Mouse (Mus musculus) monocyte, adult 5-6 weeks (primary cell): ENCODE data around the gene Sbk2. TPM values are rescaled to one million over a fixed set of nuclear protein-coding genes. Genes with fewer than 3 reads are reported as not detected.
A peak's percentile ranks its signal among the peaks of the same experiment; 100 is the strongest.

ENCODE experiments used
- ATAC-seq: fragments of 153-309, 156-312 bp; replicated peaks from 2 replicates; pipeline ENCODE4 v1.8.0; 2017; ENCODE audit warnings: mild to moderate bottlenecking; ENCODE audit not compliant: low TSS enrichment, insufficient number of reproducible peaks, severe bottlenecking, poor library complexity, low FRiP score
- total RNA-seq: library from RNA; stranded (forward); fragments of 200-1000, 200-491, 200-594 nt; gene quantifications from 3 replicates; pipeline ENCODE4 v1.2.3, GENCODE M21; 2017

The Sbk2 gene
- total RNA-seq, 1 experiment from 2014 or later, result not detected

- no peak for ATAC-seq
Observed at GRCm38 (mm10) chr7:4963527-4963926, 679 bp downstream of the Sbk2 start.

DNA sequence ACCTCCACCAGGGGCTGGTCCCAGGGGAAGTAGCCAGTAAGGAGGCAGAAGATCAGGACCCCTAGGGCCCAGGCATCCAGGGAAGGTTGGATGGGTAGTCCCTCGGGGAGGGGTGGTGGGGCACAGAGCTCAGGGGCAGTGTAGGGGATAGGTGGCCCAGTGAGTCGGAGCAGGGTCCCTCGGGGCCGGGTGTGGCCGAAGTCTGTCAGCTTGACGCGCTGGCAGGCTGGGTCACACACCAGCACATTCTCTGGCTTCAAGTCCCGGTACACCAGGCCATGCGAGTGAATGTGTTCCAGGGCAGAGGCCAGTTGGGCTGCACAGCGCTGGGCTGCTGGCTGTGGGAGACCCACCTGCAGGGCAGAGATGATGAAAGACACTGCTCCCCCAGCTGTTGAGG, 6.8 kb downstream of the Sbk2 start:
- no peak for ATAC-seq

DNA sequence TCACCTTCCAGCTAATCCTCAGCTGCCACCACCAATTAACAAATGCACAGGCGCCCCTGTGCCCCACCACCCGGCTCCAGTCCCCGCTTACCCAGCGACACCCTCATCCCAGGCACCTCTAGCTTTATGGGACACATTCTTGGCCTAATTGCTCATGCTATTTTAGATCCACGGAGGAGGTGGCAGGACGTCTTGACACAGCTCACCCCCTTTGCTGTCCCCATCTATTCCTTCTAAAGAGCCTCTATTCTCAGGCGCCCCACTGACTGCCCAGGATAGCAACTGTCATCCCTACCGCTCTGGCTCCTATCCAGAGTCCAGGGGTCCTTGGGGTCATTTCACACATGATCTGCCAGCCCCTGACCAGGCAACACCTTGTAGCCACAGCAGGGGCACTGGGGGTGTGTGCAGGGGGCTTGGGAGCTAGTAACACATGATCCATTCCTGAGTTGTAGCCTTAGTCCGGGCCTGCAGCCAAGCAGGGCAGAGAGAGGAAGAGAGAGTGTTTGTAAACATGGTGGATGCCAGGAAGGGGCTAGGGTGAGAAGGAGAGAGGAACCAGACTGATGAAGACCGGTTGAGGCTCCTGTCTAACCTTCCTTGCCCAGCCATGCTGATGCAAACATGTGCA, 10.3 kb downstream of the Sbk2 start:
- no peak for ATAC-seq

- ATAC-seq, result no peak
Observed at GRCm38 (mm10) chr7:4950561-4951342, 13.5 kb downstream of the Sbk2 start.

- no peak for ATAC-seq
Observed at GRCm38 (mm10) chr7:4948386-4948785, 15.8 kb downstream of the Sbk2 start.

- ATAC-seq, result no peak
Observed at GRCm38 (mm10) chr7:4947855-4948254, 16.4 kb downstream of the Sbk2 start.

DNA sequence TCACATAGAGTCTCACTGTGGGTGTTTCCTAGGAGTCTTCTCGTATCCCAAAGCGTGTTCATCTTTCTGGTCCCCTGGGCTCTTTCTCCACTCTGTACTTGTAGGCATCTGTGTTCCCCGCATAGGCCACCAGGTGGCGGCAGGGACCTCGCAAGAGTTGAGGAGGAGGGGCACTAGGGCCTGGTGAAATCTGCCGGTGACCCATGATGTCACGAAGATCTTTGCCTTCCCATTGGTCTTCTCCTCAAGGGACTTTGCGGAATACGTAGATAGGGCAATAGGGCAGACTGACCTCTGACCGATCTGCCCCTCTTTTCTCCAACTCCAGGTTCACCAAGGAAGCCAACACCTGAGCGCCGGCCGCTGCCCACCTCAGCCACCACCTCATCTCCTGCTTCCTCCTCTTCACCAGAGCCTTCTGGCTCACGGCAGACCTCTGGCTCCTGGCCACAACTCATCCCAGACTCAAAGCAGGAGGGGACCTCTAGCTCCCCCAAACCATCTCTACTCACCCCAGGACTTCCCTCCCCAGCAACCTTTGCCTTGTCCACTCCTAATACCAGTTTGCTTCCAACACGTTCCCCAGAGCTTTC, 20.9 kb downstream of the Sbk2 start:
- ATAC-seq, result peak; percentile 91

DNA sequence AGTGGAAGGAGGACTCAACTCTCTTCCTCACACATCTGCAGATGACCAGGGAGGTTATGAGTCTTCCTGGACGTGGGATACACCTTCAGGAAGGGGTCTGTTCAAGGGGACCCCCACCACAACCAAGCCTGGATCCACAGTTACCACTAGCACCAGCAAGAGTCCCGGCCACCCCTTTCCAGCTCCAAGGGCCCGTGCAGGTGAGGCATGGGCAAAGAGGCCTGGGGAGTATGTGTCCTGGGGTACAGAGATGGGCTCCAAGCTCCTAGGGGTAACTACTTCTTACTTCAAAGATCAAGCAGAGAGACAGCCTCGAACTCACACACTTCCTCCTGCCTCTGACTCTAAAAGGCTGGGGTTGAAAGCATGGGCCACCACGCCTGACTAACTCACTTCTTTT, 21.5 kb downstream of the Sbk2 start:
- ATAC-seq, result no peak

DNA sequence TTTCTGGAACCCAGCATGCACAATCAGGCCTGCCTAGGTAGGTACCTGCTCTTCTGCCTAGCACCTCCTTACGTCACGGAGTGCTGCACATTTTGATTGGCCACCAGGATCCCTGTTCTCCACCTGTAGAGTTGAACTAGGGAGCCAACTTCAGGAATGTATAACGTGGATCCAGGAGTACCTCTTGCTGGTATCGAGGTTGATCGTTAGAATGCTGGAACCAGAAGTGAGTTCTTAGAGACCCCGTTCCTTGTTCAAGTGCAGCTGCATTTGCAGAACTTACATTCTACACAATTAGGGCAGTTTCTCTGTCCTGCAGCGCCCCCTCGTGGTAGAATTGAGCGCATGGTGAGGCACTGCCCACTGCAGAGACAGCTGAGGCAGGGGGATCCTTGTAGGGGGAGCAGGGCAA, 24.1 kb downstream of the Sbk2 start:
- ATAC-seq, result 0 out of 2 replicates have a peak, but pooled peaks have one; percentile 24

DNA sequence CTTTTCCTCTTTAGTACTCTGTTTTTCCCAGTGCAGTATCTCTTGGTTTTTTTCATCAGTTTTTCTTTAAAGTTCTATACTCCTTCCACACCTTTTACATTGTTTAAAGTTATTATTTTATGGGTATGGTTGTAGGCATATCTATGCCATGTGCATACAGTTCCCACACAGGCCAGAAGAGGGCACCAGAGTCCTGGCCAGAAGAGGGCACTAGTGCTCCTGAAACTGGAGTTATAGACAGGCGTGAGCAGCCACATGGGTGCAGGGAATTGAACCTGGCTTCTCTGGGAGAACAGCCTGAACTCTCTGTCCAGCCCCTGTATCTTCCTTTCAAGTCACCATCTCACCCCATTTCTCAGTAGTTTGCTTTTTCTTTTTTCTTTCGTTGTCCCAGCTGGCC, 25.8 kb downstream of the Sbk2 start:
- ATAC-seq, result peak; percentile 61; the same call in 1 of the 2 replicates

DNA sequence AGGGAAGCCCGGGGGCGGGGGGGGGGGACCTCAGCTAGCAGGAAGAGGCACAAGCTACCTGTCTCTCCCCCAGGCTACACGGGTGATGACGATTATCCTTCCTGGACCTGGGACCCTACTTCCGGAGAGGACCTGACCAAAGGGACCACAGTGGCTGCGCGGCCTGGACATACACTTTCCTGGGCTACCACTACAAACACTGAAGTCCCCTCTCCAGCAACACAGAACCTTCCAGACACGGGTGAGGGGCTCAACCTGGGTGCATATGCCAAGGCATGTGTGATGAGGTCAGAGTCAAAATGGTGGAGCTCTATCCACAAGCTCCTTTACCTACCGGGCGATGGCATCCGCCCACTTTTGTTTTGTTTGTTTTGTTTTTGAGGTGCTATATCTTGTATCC, 26.8 kb downstream of the Sbk2 start:
- no peak for ATAC-seq

DNA sequence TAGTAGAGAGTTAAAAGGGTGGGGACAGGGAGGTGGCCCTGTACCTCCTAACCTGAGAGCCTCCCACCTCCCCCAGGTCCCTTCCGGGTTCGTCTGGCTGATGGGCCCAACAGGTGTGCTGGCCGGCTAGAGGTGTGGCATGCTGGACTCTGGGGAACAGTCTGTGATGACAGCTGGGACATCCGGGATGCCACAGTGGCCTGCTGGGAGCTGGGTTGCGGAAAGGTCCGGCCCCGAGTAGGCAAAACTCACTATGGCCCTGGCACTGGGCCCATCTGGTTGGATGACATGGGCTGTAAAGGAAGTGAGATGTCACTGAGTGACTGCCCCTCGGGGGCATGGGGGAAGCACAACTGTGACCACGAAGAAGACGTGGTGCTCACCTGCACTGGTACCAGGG, 27.4 kb downstream of the Sbk2 start:
- no peak for ATAC-seq

DNA sequence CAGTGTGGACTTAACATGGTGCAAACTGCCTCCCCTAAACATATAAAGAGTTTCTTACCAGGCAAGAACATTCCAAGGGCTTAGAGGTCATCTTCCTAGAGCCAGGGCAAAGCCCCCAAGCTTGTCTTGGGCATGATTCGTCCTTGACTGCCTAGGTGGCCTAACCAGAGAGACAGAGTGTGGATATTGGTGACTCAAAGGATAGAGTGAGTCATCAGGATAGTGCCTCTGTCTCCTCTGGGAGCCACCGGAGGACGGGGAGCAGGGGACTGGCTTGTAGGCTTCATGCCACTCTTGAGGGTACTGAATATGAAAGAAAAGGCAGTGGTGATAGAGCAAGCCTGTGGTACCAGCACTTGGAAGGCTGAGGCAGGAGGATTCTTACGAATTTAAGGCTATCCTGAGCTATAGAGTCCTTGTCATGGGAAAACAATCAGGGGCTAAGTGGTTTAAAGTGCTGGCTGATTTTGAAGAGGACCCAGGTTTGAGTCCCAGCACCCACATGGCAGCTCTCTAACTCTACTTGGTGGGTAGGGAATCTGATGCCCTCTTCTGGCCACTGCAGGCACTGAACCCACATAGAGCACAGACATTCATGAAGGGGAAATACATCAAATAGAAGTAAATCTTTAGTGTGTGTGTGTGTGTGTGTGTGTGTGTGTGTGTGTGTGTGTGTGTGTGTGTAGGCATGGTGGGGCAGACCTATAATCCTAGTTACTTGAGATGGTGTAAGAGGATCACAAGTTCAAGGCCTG, 29.9 kb downstream of the Sbk2 start:
- no peak for ATAC-seq

DNA sequence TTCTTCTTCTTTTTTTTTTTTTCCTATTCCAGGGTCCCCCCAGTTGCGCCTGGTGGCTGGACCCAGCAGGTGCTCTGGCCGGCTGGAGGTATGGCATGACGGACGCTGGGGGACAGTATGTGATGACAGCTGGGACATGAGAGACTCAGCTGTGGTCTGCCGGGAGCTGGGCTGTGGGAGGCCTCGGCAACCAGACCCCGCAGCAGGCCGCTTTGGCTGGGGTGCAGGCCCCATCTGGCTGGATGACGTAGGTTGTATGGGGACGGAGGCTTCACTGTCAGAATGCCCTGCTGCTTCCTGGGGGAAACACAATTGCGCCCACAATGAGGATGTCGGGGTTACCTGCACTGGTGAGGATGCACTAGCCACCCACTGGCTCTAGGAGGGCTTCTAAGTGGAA, 31.1 kb downstream of the Sbk2 start:
- no peak for ATAC-seq

DNA sequence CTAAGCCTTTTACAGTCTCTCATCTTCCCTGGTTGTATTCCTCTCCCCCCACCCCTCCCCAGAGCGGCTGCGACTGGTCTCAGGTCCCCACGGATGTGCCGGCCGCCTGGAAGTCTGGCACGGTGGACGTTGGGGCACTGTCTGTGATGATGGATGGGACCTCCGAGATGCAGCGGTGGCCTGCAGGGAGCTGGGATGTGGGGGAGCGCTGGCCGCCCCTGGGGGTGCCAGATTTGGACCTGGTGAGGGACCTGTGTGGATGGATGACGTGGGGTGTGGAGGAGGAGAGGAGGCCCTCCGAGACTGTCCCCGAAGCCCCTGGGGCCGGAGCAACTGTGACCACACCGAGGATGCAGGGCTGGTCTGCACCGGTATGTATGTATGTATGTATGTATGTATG, 35.9 kb downstream of the Sbk2 start:
- no peak for ATAC-seq

DNA sequence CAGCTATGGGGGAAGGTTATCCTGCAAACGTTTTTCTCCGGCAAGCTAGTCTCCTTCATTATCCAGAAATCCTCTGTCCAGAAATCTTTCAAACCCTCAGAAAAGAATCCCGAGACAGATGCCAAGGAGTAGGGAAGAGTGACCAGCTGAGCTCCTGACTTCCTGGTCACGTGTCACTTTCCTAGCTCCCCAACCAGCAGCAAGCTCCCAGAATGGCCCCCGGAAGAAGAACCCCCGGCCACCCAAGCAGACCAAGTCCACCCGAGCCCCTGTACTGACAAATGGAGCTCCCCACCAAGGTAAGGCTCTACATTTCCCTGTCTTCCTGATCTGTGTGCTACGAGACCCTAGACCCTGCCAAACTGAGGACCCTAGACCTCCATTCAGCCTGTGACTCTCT, 36.5 kb downstream of the Sbk2 start:
- no peak for ATAC-seq

DNA sequence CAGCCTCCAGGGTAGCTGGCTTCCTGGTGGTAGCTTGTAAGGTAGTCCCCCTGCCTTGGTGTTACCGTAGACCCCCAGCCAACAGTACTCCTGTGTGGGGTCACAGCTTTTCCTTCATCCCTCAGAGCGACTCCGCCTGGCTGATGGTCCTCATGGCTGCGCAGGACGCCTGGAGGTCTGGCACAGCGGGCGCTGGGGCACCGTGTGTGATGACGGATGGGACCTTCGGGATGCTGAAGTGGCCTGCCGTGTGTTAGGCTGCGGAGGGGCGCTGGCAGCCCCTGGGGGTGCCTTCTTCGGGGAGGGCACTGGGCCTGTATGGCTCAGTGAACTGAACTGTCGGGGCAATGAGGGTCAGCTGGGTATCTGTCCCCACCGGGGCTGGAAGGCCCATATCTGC, 37.4 kb downstream of the Sbk2 start:
- ATAC-seq, result no peak

DNA sequence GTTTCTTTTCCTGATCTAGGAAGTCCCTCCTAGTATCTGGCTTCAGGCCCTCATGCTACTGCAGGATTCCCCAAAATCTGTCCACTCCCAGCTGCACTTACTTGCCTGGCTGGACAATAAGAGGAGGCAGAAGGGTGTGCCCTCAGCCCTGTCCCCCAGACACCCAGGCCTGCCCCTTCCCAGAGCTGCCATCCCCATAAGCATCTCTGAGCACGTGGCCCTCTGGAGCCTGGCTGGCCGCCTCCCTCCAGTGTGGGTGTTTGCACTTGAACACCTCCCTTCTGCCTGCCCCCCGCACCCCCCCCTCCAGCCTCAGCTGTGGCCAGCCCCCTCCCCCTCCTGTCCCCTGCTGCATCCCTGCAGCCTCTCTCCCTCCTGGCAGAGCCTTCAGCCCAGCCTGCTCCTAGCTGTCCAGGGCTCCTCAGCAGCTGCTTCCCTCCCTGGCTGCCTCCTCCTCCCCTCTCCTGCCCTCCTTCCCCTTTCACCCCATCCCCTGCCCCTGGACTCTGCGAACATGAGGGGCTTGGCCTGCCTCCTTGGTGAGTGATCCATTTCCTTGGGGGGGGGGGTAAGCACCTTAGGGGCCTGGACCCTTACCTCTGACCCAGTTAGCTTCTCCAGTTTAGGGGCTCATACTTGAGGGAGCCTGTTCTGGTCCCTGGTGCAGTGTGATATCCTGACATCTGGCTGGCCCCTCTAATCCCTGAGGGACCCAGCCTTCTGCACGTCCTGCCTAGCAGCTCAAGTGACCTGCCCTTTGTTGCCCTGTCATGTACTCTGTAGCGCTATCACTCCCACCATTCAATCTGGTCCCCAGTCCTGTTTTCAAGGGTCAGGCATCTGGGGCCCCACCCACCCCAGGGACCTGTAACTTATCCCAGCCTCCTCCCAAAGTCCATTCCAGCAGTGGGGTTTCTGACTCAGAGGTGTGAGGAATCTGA, 38.5 kb downstream of the Sbk2 start, which contains the start of gene Ssc5d:
TSS of gene Ssc5d (plus strand) at position 345 of the 941 bp plus-strand sequence.
- ATAC-seq, result no peak
